Mouse (Mus musculus) CH12.LX (cell line): Measurements from ENCODE around the gene Atg2b.

Source experiments
- CHD1 ChIP-seq: IDR thresholded peaks from 2 replicates; pipeline ENCODE4 v1.6.1; 2012; ENCODE audit warnings: low read depth, low read length, improper control_type of control experiment, inconsistent platforms
- CHD2 ChIP-seq: IDR thresholded peaks from 2 replicates; pipeline ENCODE4 v1.6.1; 2011; ENCODE audit warnings: low read length, improper control_type of control experiment
- CTCF ChIP-seq, 2 experiments: IDR thresholded peaks in 1 of 2; conservative IDR thresholded peaks in 1 of 2; 2 replicates each; pipeline ENCODE4 v1.5.1; 2011 to 2012; ENCODE audit warnings: low read depth in 2 of 2, low read length in 2 of 2, improper control_type of control experiment in 1 of 2, inconsistent platforms in 1 of 2, mild to moderate bottlenecking in 1 of 2, moderate library complexity in 1 of 2
- EP300 ChIP-seq: IDR thresholded peaks from 2 replicates; pipeline ENCODE4 v1.6.1; 2011; ENCODE audit warnings: low read length, improper control_type of control experiment
- GABPA ChIP-seq: IDR thresholded peaks from 2 replicates; pipeline ENCODE4 v1.6.1; 2012; ENCODE audit warnings: low read depth, low read length, improper control_type of control experiment, inconsistent platforms; ENCODE audit not compliant: insufficient replicate concordance
- KAT2A ChIP-seq: IDR thresholded peaks from 2 replicates; pipeline ENCODE4 v1.6.1; 2012; ENCODE audit warnings: low read length, improper control_type of control experiment, inconsistent platforms; ENCODE audit not compliant: insufficient replicate concordance
- NRF1 ChIP-seq: IDR thresholded peaks from 2 replicates; pipeline ENCODE4 v1.6.1; 2014; ENCODE audit warnings: low read depth, mild to moderate bottlenecking, inconsistent platforms, low read length, improper control_type of control experiment, moderate library complexity
- PAX5 ChIP-seq: IDR thresholded peaks from 2 replicates; pipeline ENCODE4 v1.6.1; 2012; ENCODE audit warnings: low read length, inconsistent platforms, mixed read lengths
- POLR2A ChIP-seq: IDR thresholded peaks from 2 replicates; pipeline ENCODE4 v1.6.1; 2011; ENCODE audit warnings: low read depth, mild to moderate bottlenecking, improper control_type of control experiment, low read length
- USF2 ChIP-seq: conservative IDR thresholded peaks from 2 replicates; pipeline ENCODE4 v1.6.1; 2011; ENCODE audit warnings: low read depth, low read length, improper control_type of control experiment
- ZC3H11A ChIP-seq: IDR thresholded peaks from 2 replicates; pipeline ENCODE4 v1.6.1; 2012; ENCODE audit warnings: low read depth, mild to moderate bottlenecking, inconsistent platforms, low read length, improper control_type of control experiment
- ZKSCAN1 ChIP-seq: IDR thresholded peaks from 2 replicates; pipeline ENCODE4 v1.6.1; 2012; ENCODE audit warnings: low read depth, inconsistent platforms, low read length, improper control_type of control experiment, borderline replicate concordance

- no peak for TF ChIP-seq POLR2A
- no peak for TF ChIP-seq CHD1
- no peak for TF ChIP-seq GABPA
- no peak for TF ChIP-seq USF2
- TF ChIP-seq EP300 = no peak
- no peak for TF ChIP-seq CTCF (conservative IDR thresholded peaks at IDR 0.05 in 1 of 2, IDR thresholded peaks at IDR 0.05 in 1 of 2; ENCODE audit: low read depth in 2 of 2, low read length in 2 of 2)
- no peak for TF ChIP-seq ZKSCAN1
- no peak for TF ChIP-seq NRF1
- no peak for TF ChIP-seq CHD2
- TF ChIP-seq KAT2A = no peak
- no peak for TF ChIP-seq ZC3H11A
- TF ChIP-seq PAX5 = no peak
Measured at GRCm38 (mm10) chr12:105733370-105734159, 48.6 kb upstream of the Atg2b start.
